Mouse (Mus musculus) bone marrow macrophage, adult 2 months (primary cell): ENCODE results near the gene Atf1.

Experiments used
- CTCF ChIP-seq: IDR thresholded peaks from 2 replicates; pipeline ENCODE4 v1.5.1; 2012; ENCODE audit warnings: low read depth, mild to moderate bottlenecking, low read length, moderate library complexity
- POLR2A ChIP-seq: IDR thresholded peaks from 2 replicates; pipeline ENCODE4 v1.6.1; 2012; ENCODE audit warnings: mild to moderate bottlenecking, low read depth, low read length, borderline replicate concordance

GRCm38 (mm10) chr15:100225381-100225780 is 2.2 kb upstream of the Atf1 start:
- TF ChIP-seq CTCF (no peak), POLR2A (no peak)
